Mouse (Mus musculus): ENCODE results near the gene Snrpd3.

The Snrpd3 gene

GRCm38 (mm10) chr10:75534934-75535333 is 17.6 kb downstream of the Snrpd3 start:
- DNase-seq (ENCODE audit: low spot score): no peak

GRCm38 (mm10) chr10:75535423-75535822 is 18.1 kb downstream of the Snrpd3 start:
- no peak for DNase-seq (ENCODE audit: low spot score)

- DNase-seq (ENCODE audit: low spot score): no peak
These were observed 18.8 kb downstream of the Snrpd3 start for GRCm38 (mm10) chr10:75536123-75536522.

- no peak for DNase-seq (ENCODE audit: low spot score)
These were observed 30.6 kb downstream of the Snrpd3 start for GRCm38 (mm10) chr10:75547901-75548300.

- DNase-seq (ENCODE audit: low spot score): no peak
These were observed 31.1 kb downstream of the Snrpd3 start for GRCm38 (mm10) chr10:75548486-75548885.

- DNase-seq (ENCODE audit: low spot score): no peak
These were observed 32.5 kb downstream of the Snrpd3 start for GRCm38 (mm10) chr10:75549886-75550285.

- no peak for DNase-seq (ENCODE audit: low spot score)
These were observed 33.8 kb downstream of the Snrpd3 start for GRCm38 (mm10) chr10:75551175-75551574.

- no peak for DNase-seq (ENCODE audit: low spot score)
These were observed 34.8 kb downstream of the Snrpd3 start for GRCm38 (mm10) chr10:75552106-75552505.

- DNase-seq (ENCODE audit: low spot score): no peak
These were observed 35.5 kb downstream of the Snrpd3 start for GRCm38 (mm10) chr10:75552701-75553450.

GRCm38 (mm10) chr10:75554090-75554489 is 36.7 kb downstream of the Snrpd3 start:
- no peak for DNase-seq (ENCODE audit: low spot score)

- no peak for DNase-seq (ENCODE audit: low spot score)
These were observed 38.2 kb downstream of the Snrpd3 start for GRCm38 (mm10) chr10:75555557-75555956.

- DNase-seq (ENCODE audit: low spot score): peak; percentile 47
These were observed 38.7 kb downstream of the Snrpd3 start for GRCm38 (mm10) chr10:75556026-75556425.

GRCm38 (mm10) chr10:75558515-75558914 is 41.2 kb downstream of the Snrpd3 start:
- DNase-seq (ENCODE audit: low spot score): peak; percentile 57

GRCm38 (mm10) chr10:75559041-75559675 is 41.8 kb downstream of the Snrpd3 start:
- no peak for DNase-seq (ENCODE audit: low spot score)

GRCm38 (mm10) chr10:75559676-75560548 is 42.6 kb downstream of the Snrpd3 start, which contains the start of gene Lrrc75b:
Gene Lrrc75b, minus strand, starts transcription at chr10:75560330.
- peak; percentile 50 for DNase-seq (ENCODE audit: low spot score)

- no peak for DNase-seq (ENCODE audit: low spot score)
These were observed 43.2 kb downstream of the Snrpd3 start for GRCm38 (mm10) chr10:75560549-75560899.

- no peak for DNase-seq (ENCODE audit: low spot score)
These were observed 43.8 kb downstream of the Snrpd3 start, which contains the start of gene Ggt1 for GRCm38 (mm10) chr10:75561071-75561654. Gene Ggt1, plus strand, starts transcription at chr10:75561604.

- DNase-seq (ENCODE audit: low spot score): no peak
These were observed 45.2 kb downstream of the Snrpd3 start for GRCm38 (mm10) chr10:75562596-75562995.

GRCm38 (mm10) chr10:75564687-75565265 is 47.4 kb downstream of the Snrpd3 start:
- DNase-seq (ENCODE audit: low spot score): no peak

GRCm38 (mm10) chr10:75565436-75565835 is 48.1 kb downstream of the Snrpd3 start:
- no peak for DNase-seq (ENCODE audit: low spot score)

GRCm38 (mm10) chr10:75565906-75566305 is 48.6 kb downstream of the Snrpd3 start:
- DNase-seq (ENCODE audit: low spot score): no peak

GRCm38 (mm10) chr10:75566321-75566720 is 49.0 kb downstream of the Snrpd3 start:
- DNase-seq (ENCODE audit: low spot score): no peak

Measured in urinary bladder, postnatal 14 days (tissue).